Comparison of ENCODE assay signal across 8 mouse cellular contexts in genomic region chr12:76546383-76547276, GRCm38 (mm10). TPM values are rescaled to one million over a fixed set of nuclear protein-coding genes. Genes with fewer than 3 reads are reported as not detected.
DNase-seq lines count a peak whose midpoint lies in the region; ATAC-seq and TF ChIP-seq lines count a peak whose summit lies in the region.
"Had no signal": no experiment of that assay in that cellular context is flagged by ENCODE, and none has a peak within 500 bp of the region (broad histone marks: within the 10 kb centered on the region; RNA-seq: fewer than 3 reads in every experiment).

No protein-coding gene starts in this region.

- peak; percentile 28; the same call in 1 of the 2 replicates for ATAC-seq in heart, embryonic 16.5 days (replicated peaks; ENCODE audit: extremely low read depth, insufficient read depth, low FRiP score)
- peak; percentile 42; the same call in 1 of the 2 replicates for ATAC-seq in midbrain, embryonic 16.5 days

- H3K4me3 ChIP-seq in thymus, adult 2 months (ENCODE audit: control insufficient read depth, insufficient read depth, low read length) = no peak overlapping the region
- peak overlapping the region; percentile 43 for H3K4me3 ChIP-seq in heart, embryonic 16.5 days (ENCODE audit: low read length)
- peak overlapping the region; percentile 23; the same call in 1 of the 2 replicates for H3K4me3 ChIP-seq in midbrain, embryonic 16.5 days (ENCODE audit: low read depth, low read length)
- H3K4me3 ChIP-seq: myocyte had no signal

- TF ChIP-seq POLR2A in thymus, adult 2 months (IDR thresholded peaks at IDR 0.05; ENCODE audit: control insufficient read depth, extremely low read depth, insufficient read depth, low read length, poor library complexity) = no peak

- no peak for TF ChIP-seq CTCF in thymus, adult 2 months (IDR thresholded peaks at IDR 0.05; ENCODE audit: borderline replicate concordance, control insufficient read depth, extremely low read depth, insufficient read depth, low read length, poor library complexity)

- H3K27ac ChIP-seq in thymus, adult 2 months (ENCODE audit: control insufficient read depth, insufficient read depth, low read length) = no peak overlapping the region
- H3K27ac ChIP-seq in heart, embryonic 16.5 days (ENCODE audit: low read length) = peak overlapping the region; percentile 56
- H3K27ac ChIP-seq in midbrain, embryonic 16.5 days (ENCODE audit: low read length) = no peak overlapping the region

- H3K9me3 ChIP-seq in heart, embryonic 16.5 days (replicated peaks; ENCODE audit: control insufficient read depth, low read length) = no peaks in the 10 kb centered on the region
- H3K9me3 ChIP-seq in midbrain, embryonic 16.5 days (replicated peaks; ENCODE audit: control insufficient read depth, low read length, poor library complexity, severe bottlenecking) = no peaks in the 10 kb centered on the region

- H3K36me3 ChIP-seq in thymus, adult 2 months (ENCODE audit: control insufficient read depth, insufficient read depth, low read length) = no peaks in the 10 kb centered on the region
- no peaks in the 10 kb centered on the region for H3K36me3 ChIP-seq in heart, embryonic 16.5 days (ENCODE audit: control insufficient read depth, insufficient read depth)
- no peaks in the 10 kb centered on the region for H3K36me3 ChIP-seq in midbrain, embryonic 16.5 days (ENCODE audit: control insufficient read depth, insufficient read depth, low read length)

- no peaks in the 10 kb centered on the region for H3K27me3 ChIP-seq in thymus, adult 2 months (ENCODE audit: control insufficient read depth, insufficient read depth, low read length)
- H3K27me3 ChIP-seq in heart, embryonic 16.5 days (ENCODE audit: control insufficient read depth, insufficient read depth, low read length) = no peaks in the 10 kb centered on the region
- no peaks in the 10 kb centered on the region; the same call in 1 of the 2 replicates for H3K27me3 ChIP-seq in midbrain, embryonic 16.5 days (ENCODE audit: control insufficient read depth, insufficient read depth, low read depth, low read length)

- H3K4me2 ChIP-seq in heart, embryonic 16.5 days (ENCODE audit: low read depth, low read length) = peak overlapping the region; percentile 73
- peak overlapping the region; percentile 53 for H3K4me2 ChIP-seq in midbrain, embryonic 16.5 days (ENCODE audit: low read length)

- DNase-seq in thymus, postnatal 0 days (ENCODE audit: low spot score) = peak; percentile 37
- DNase-seq in thymus, adult 2 months = no peak
- peak; percentile 58 to 69 for DNase-seq in cerebellum, postnatal 25 days
- DNase-seq in layer of hippocampus, adult 8-10 months (ENCODE audit: low spot score in 2 of 2) = peak; percentile 35 to 47
- DNase-seq in urinary bladder, postnatal 25 days (ENCODE audit: low spot score) = no peak

- 72% methylated on average over 28 of the region's 28 CpGs for WGBS in thymus, adult 2 months
- 14% methylated on average over 28 of the region's 28 CpGs for WGBS in heart, embryonic 16.5 days
- WGBS in midbrain, embryonic 16.5 days = 9% methylated on average over 28 of the region's 28 CpGs

- peaks cover 24% of the 10 kb centered on the region for H3K4me1 ChIP-seq in thymus, adult 2 months (replicated peaks; ENCODE audit: control insufficient read depth, insufficient read depth, low read length)
- peaks cover 68% of the 10 kb centered on the region for H3K4me1 ChIP-seq in heart, embryonic 16.5 days (ENCODE audit: control insufficient read depth, insufficient read depth, low read length)
- H3K4me1 ChIP-seq in midbrain, embryonic 16.5 days (ENCODE audit: control insufficient read depth, insufficient read depth, low read length) = peaks cover 12% of the 10 kb centered on the region

- H3K9ac ChIP-seq in heart, embryonic 16.5 days (ENCODE audit: low read length) = peak overlapping the region; percentile 69
- H3K9ac ChIP-seq in midbrain, embryonic 16.5 days (ENCODE audit: low read depth, low read length) = peak overlapping the region; percentile 25

RNA-seq across cellular contexts. Expression of gene Plekhg3, which starts 15.9 kb away (rescaled TPM):
- polyA plus RNA-seq in thymus, postnatal 0 days (2015; fragmentation: Nextera tagmentation; extraction: Ambion mirVana) = 3.3 and 4.7 TPM in 2 replicates
- 12.0 and 13.6 TPM in 2 replicates for polyA plus RNA-seq in thymus, adult 2 months (2012; rRNA removed)
- polyA plus RNA-seq in heart, embryonic 16.5 days (2015; fragmentation: Nextera tagmentation; extraction: Ambion mirVana) = 6.8 and 9.5 TPM in 2 replicates
- 10 to 100 TPM; 23.4 to 28.6 (median 24.9) TPM for total RNA-seq in layer of hippocampus, adult 8-10 months (2022)
- polyA plus RNA-seq in midbrain, embryonic 16.5 days (2015; fragmentation: Nextera tagmentation; extraction: Ambion mirVana) = 0.93 and 1.3 TPM in 2 replicates

Comparison
In these comparisons a context has a peak if more than half of its experiments do, and no peak if none do; other contexts are left out.
1. DNase-seq: peak in thymus, postnatal 0 days (single experiment), cerebellum, postnatal 25 days (2 of 2) and layer of hippocampus, adult 8-10 months (2 of 2); none in thymus, adult 2 months (single experiment) and urinary bladder, postnatal 25 days (single experiment).